ENCODE assay signal across 8 mouse cellular contexts in the genomic region with DNA sequence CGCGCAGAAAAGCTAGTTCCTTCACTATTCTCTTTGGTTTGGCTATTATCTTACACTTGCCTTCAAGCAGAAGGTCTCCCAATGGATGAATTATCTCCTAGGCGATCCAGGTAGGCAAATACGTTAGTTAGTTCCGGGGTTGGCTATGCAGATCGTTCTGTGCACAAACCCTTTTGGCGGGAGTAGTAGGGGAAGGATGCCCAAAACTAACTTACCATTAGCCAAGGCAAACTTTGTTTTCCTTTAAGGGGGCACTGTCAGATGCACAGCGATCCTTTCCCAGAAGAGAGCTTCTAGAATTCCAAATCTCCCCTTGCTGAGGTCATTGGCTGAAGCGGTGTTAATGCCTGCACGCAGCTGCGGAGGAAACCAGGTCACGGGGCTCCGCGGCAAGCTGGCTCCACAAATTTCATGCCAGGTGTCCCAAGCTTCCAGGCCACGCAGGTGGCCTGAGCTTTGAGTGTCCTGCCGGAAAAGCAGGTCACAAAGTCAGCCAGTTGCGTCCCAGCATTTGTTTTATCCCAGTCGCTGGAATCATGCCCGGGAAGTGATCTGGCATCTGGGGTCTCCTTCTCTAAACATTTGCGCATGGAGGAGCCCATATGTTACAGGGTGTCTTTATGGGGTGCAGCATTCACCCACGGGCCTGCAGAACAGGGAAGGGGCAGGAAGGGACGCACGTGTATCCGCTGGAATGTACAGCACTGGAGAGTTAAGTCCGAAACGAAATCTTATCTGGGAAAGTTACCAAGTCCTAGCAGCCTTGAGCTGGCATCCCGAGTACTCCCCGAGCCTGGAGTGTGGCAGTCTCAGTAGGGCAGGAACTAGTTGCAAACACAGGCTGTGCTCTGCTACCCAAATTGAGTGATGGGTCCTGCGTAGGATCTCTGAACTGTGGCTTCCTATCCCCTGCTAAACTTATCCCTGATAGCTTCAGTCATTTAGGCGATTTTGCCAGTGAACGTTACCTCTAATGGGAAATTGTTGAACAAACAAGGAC. TPM values are rescaled to one million over a fixed set of nuclear protein-coding genes. Genes with fewer than 3 reads are reported as not detected.
A peak's percentile ranks its signal among the peaks of the same experiment; 100 is the strongest.
DNase-seq lines count a peak whose midpoint lies in the region; ATAC-seq lines count a peak whose summit lies in the region.

No protein-coding gene starts in this region.

- peak; percentile 43 for DNase-seq in cerebellum, adult 11 months
- DNase-seq in lung, postnatal 14 days = no peak
- no peak for DNase-seq in urinary bladder, adult 18-20 months (ENCODE audit: low spot score in 2 of 2)
- DNase-seq in urinary bladder, postnatal 25 days (ENCODE audit: low spot score) = no peak

- no peaks in the 10 kb centered on the region for H3K9me3 ChIP-seq in lung, embryonic 16.5 days (ENCODE audit: control insufficient read depth, low read length)
- H3K9me3 ChIP-seq in hindbrain, embryonic 16.5 days (ENCODE audit: control insufficient read depth, low read length) = no peaks in the 10 kb centered on the region
- H3K9me3 ChIP-seq in stomach, embryonic 14.5 days (ENCODE audit: control insufficient read depth, low read depth, low read length) = no peaks in the 10 kb centered on the region

- no peak overlapping the region for H3K27ac ChIP-seq in lung, embryonic 16.5 days (ENCODE audit: low read length)
- no peak overlapping the region for H3K27ac ChIP-seq in hindbrain, embryonic 16.5 days (ENCODE audit: low read depth, low read length)
- no peak overlapping the region for H3K27ac ChIP-seq in stomach, embryonic 14.5 days (ENCODE audit: low read length)

- H3K36me3 ChIP-seq in lung, embryonic 16.5 days (ENCODE audit: control insufficient read depth, insufficient read depth, low read length) = no peaks in the 10 kb centered on the region
- H3K36me3 ChIP-seq in hindbrain, embryonic 16.5 days (ENCODE audit: control insufficient read depth, insufficient read depth, low read length) = no peaks in the 10 kb centered on the region
- H3K36me3 ChIP-seq in stomach, embryonic 14.5 days (ENCODE audit: control insufficient read depth, insufficient read depth, low read length) = no peaks in the 10 kb centered on the region

- peak overlapping the region; percentile 7 for H3K4me3 ChIP-seq in lung, embryonic 16.5 days (ENCODE audit: low read length)
- 0 out of 2 replicates have a peak overlapping the region, but pooled peaks have one; percentile 2 for H3K4me3 ChIP-seq in hindbrain, embryonic 16.5 days (ENCODE audit: low read length)
- H3K4me3 ChIP-seq in stomach, embryonic 14.5 days (ENCODE audit: low read depth, low read length) = peak overlapping the region; percentile 6; the same call in 1 of the 2 replicates

- WGBS in lung, embryonic 16.5 days = 2% methylated on average over 31 of the region's 31 CpGs
- WGBS in hindbrain, embryonic 16.5 days = 1% methylated on average over 31 of the region's 31 CpGs
- under 1% methylated on average over 31 of the region's 31 CpGs for WGBS in stomach, embryonic 14.5 days

- H3K4me1 ChIP-seq in lung, embryonic 16.5 days (replicated peaks; ENCODE audit: control insufficient read depth, insufficient read depth, low read length) = peaks cover 21% of the 10 kb centered on the region
- peaks cover 19% of the 10 kb centered on the region for H3K4me1 ChIP-seq in hindbrain, embryonic 16.5 days (ENCODE audit: control insufficient read depth, insufficient read depth, low read depth, low read length)
- H3K4me1 ChIP-seq in stomach, embryonic 14.5 days (ENCODE audit: control insufficient read depth, insufficient read depth, low read length) = peaks cover 4% of the 10 kb centered on the region; the same call in 1 of the 2 replicates

- no peak; the same call in 1 of the 2 replicates for ATAC-seq in cerebellum, adult (ENCODE audit: insufficient number of reproducible peaks, low FRiP score, low TSS enrichment)
- ATAC-seq in lung, embryonic 16.5 days (ENCODE audit: low read depth) = peak; percentile 47
- 0 out of 2 replicates have a peak, but pooled peaks have one; percentile 31 for ATAC-seq in hindbrain, embryonic 16.5 days
- no peak for ATAC-seq in stomach, embryonic 14.5 days (ENCODE audit: insufficient number of reproducible peaks, insufficient read depth, low FRiP score, low read depth)

- peak overlapping the region; percentile 24 for H3K4me2 ChIP-seq in lung, embryonic 16.5 days (ENCODE audit: low read depth, low read length)
- peak overlapping the region; percentile 40 for H3K4me2 ChIP-seq in hindbrain, embryonic 16.5 days (ENCODE audit: low read length)
- H3K4me2 ChIP-seq in stomach, embryonic 14.5 days (replicated peaks; ENCODE audit: low read depth, low read length) = no peak overlapping the region

- H3K9ac ChIP-seq in lung, embryonic 16.5 days (ENCODE audit: low read length) = no peak overlapping the region
- no peak overlapping the region for H3K9ac ChIP-seq in hindbrain, embryonic 16.5 days (ENCODE audit: low read depth, low read length)
- H3K9ac ChIP-seq in stomach, embryonic 14.5 days (replicated peaks; ENCODE audit: low read depth, low read length) = no peak overlapping the region

- peaks cover 55% of the 10 kb centered on the region for H3K27me3 ChIP-seq in lung, embryonic 16.5 days (ENCODE audit: control insufficient read depth, insufficient read depth, low read depth, low read length)
- peaks cover 26% of the 10 kb centered on the region for H3K27me3 ChIP-seq in hindbrain, embryonic 16.5 days (replicated peaks; ENCODE audit: control insufficient read depth, insufficient read depth, low read length)
- peaks cover 50% of the 10 kb centered on the region for H3K27me3 ChIP-seq in stomach, embryonic 14.5 days (ENCODE audit: control insufficient read depth, insufficient read depth, low read length)

RNA-seq across cellular contexts. Expression of a gene that starts 22.5 kb away (rescaled TPM):
- polyA plus RNA-seq in lung, embryonic 16.5 days (2015; fragmentation: Nextera tagmentation; extraction: Ambion mirVana) = 0.79 and 0.87 TPM in 2 replicates
- polyA plus RNA-seq in hindbrain, embryonic 16.5 days (2015; fragmentation: Nextera tagmentation; extraction: Ambion mirVana) = 3.1 and 3.2 TPM in 2 replicates
- polyA plus RNA-seq in stomach, embryonic 14.5 days (2014; fragmentation: Nextera tagmentation; extraction: Ambion mirVana) = 0.22 TPM in 1 of 2 replicates, not detected in the other

Comparison
In these comparisons a context has a peak if more than half of its experiments do, and no peak if none do; other contexts are left out.
1. ATAC-seq: peak in lung, embryonic 16.5 days (single experiment) and hindbrain, embryonic 16.5 days (single experiment); none in cerebellum, adult (single experiment) and stomach, embryonic 14.5 days (single experiment).
2. Peak in every context shown above with its lines, with median percentiles within 50 percentile points of each other: H3K4me3 ChIP-seq.